20 mouse cellular contexts compared by ENCODE assay signal in the genomic region with DNA sequence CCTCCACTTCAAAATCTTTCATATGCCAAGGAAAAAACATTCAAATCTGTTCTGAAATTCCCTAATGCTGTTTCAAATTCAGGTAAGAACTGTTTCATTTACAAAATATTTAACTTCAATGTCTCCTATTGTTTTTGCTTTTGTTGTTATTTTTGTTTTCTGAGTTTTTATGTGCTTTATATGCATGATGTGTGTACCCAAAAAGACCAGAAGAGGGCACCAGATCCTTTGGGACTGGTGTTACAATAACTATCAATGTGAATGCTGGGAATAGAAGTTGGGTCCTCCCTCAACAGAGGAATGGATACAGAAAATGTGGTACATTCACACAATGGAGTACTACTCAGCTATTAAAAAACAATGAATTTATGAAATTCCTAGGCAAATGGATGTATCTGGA. TPM values are rescaled to one million over a fixed set of nuclear protein-coding genes. Genes with fewer than 3 reads are reported as not detected.
A peak's percentile ranks its signal among the peaks of the same experiment; 100 is the strongest.
DNase-seq lines count a peak whose midpoint lies in the region; ATAC-seq and TF ChIP-seq lines count a peak whose summit lies in the region.
"Had no signal": no experiment of that assay in that cellular context is flagged by ENCODE, and none has a peak within 500 bp of the region (broad histone marks: within the 10 kb centered on the region; RNA-seq: fewer than 3 reads in every experiment).

No protein-coding gene starts in this region.

- no peak overlapping the region for H3K4me3 ChIP-seq in layer of hippocampus, adult 2 months
- H3K4me3 ChIP-seq in hindbrain, embryonic 14.5 days (replicated peaks; ENCODE audit: low read length), result no peak overlapping the region
- H3K4me3 ChIP-seq: embryonic facial prominence, embryonic 10.5 days; liver, embryonic 13.5 days; megakaryocyte, embryonic 14.5 days; neural tube, embryonic 15.5 days; stomach, embryonic 15.5 days had no signal

- no peaks in the 10 kb centered on the region for H3K9me3 ChIP-seq in hindbrain, embryonic 14.5 days (ENCODE audit: control insufficient read depth, low read length)
- H3K9me3 ChIP-seq: embryonic facial prominence, embryonic 10.5 days; liver, embryonic 13.5 days; megakaryocyte, embryonic 14.5 days; neural tube, embryonic 15.5 days; stomach, embryonic 15.5 days had no signal

- H3K9ac ChIP-seq in hindbrain, embryonic 14.5 days, result no peak overlapping the region
- H3K9ac ChIP-seq: liver, embryonic 13.5 days; neural tube, embryonic 15.5 days; stomach, embryonic 15.5 days had no signal

- no peak overlapping the region for H3K27ac ChIP-seq in layer of hippocampus, adult 2 months
- H3K27ac ChIP-seq in hindbrain, embryonic 14.5 days, result no peak overlapping the region
- H3K27ac ChIP-seq: embryonic facial prominence, embryonic 10.5 days; liver, embryonic 13.5 days; neural tube, embryonic 15.5 days; stomach, embryonic 15.5 days had no signal

- no peaks in the 10 kb centered on the region for H3K27me3 ChIP-seq in hindbrain, embryonic 14.5 days (ENCODE audit: control insufficient read depth, insufficient read depth, low read length)
- H3K27me3 ChIP-seq: liver, embryonic 13.5 days; megakaryocyte, embryonic 14.5 days; neural tube, embryonic 15.5 days; stomach, embryonic 15.5 days had no signal

- no peaks in the 10 kb centered on the region for H3K36me3 ChIP-seq in hindbrain, embryonic 14.5 days (replicated peaks; ENCODE audit: control insufficient read depth, insufficient read depth)
- H3K36me3 ChIP-seq: embryonic facial prominence, embryonic 10.5 days; liver, embryonic 13.5 days; neural tube, embryonic 15.5 days; stomach, embryonic 15.5 days had no signal

- peak; percentile 68 for TF ChIP-seq CTCF in layer of hippocampus, adult 2 months (conservative IDR thresholded peaks at IDR 0.05)

- H3K4me1 ChIP-seq in hindbrain, embryonic 14.5 days (replicated peaks; ENCODE audit: control insufficient read depth, insufficient read depth, low read length), result no peaks in the 10 kb centered on the region
- H3K4me1 ChIP-seq: embryonic facial prominence, embryonic 10.5 days; liver, embryonic 13.5 days; neural tube, embryonic 15.5 days; stomach, embryonic 15.5 days had no signal

- ATAC-seq in CD4-positive, CD25-positive, alpha-beta regulatory T cell, adult 4 months, result no peak
- ATAC-seq in frontal cortex, adult (ENCODE audit: low TSS enrichment), result no peak
- ATAC-seq in hindbrain, embryonic 14.5 days (ENCODE audit: low FRiP score), result no peak

- no peak overlapping the region for H3K4me2 ChIP-seq in hindbrain, embryonic 14.5 days (replicated peaks)
- H3K4me2 ChIP-seq: liver, embryonic 13.5 days; neural tube, embryonic 15.5 days; stomach, embryonic 15.5 days had no signal

- peak; percentile 12 for DNase-seq in CD4-positive, CD25-positive, alpha-beta regulatory T cell, adult 2 months (ENCODE audit: low read depth, low spot score)
- no peak for DNase-seq in layer of hippocampus, adult 2 months (ENCODE audit: low spot score in 2 of 2)
- no peak for DNase-seq in layer of hippocampus, postnatal 14 days (ENCODE audit: low spot score in 2 of 2)
- DNase-seq in 3T3-L1 (ENCODE audit: low read depth, low spot score) (peak; percentile 39), NIH3T3 (ENCODE audit: low read depth) (peak; percentile 37)
- no peak for DNase-seq in hindbrain, embryonic 14.5 days (ENCODE audit: low spot score)
- DNase-seq: adrenal gland, adult 8-10 months; cerebellum, adult 8-10 months; gastrocnemius, postnatal 25 days; layer of hippocampus, postnatal 36 days; liver, embryonic 13.5 days; midbrain, embryonic 14.5 days; right cerebral cortex, postnatal 25 days; thymus, adult 2 months had no signal

RNA-seq across cellular contexts. Expression of a gene that starts 15.4 kb away (rescaled TPM):
- 1 to 10 TPM; 3.7 to 6.0 TPM for polyA plus RNA-seq in CD4-positive, CD25-positive, alpha-beta regulatory T cell, adult 4 months (2017; shearing (Covaris generic))
- total RNA-seq in layer of hippocampus, adult 2 months (2021), result 10 to 100 TPM; 64.4 to 69.3 TPM
- total RNA-seq in layer of hippocampus, postnatal 14 days (2021), result 10 to 100 TPM; 51.6 to 51.7 TPM
- polyA plus RNA-seq in hindbrain, embryonic 14.5 days (2014; fragmentation: Nextera tagmentation; extraction: Ambion mirVana), result 37.8 and 38.4 TPM in 2 replicates

Comparison
In these comparisons a context has a peak if more than half of its experiments do, and no peak if none do; other contexts are left out.
1. DNase-seq: peak in CD4-positive, CD25-positive, alpha-beta regulatory T cell, adult 2 months (single experiment), 3T3-L1 (single experiment) and NIH3T3 (single experiment); none in layer of hippocampus, adult 2 months (0 of 2), layer of hippocampus, postnatal 14 days (0 of 2) and hindbrain, embryonic 14.5 days (single experiment).